Mouse (Mus musculus) hindbrain, postnatal 0 days (tissue): ENCODE results near the gene Lyst. TPM values are rescaled to one million over a fixed set of nuclear protein-coding genes. Genes with fewer than 3 reads are reported as not detected.

ENCODE experiments used
- ATAC-seq: fragments of 200-750 bp; cut with Nextera tagmentation; 2 replicates; pipeline ENCODE4 v1.8.0; 2017; ENCODE audit warnings: mild to moderate bottlenecking, moderate TSS enrichment, moderate library complexity
- DNase-seq: peaks from one replicate; pipeline ENCODE4 v3.0.0-alpha.2; 2015; ENCODE audit warnings: low spot score
- H3K27ac ChIP-seq: fragments of 300-500 bp; sonication (generic); 2 replicates; pipeline ENCODE4 v1.5.1; 2014; ENCODE audit warnings: mild to moderate bottlenecking
- H3K27me3 ChIP-seq: fragments of 300-500 bp; sonication (generic); 2 replicates; pipeline ENCODE4 v1.6.1; 2014; ENCODE audit warnings: low read length, mixed read lengths; ENCODE audit not compliant: insufficient read depth
- H3K36me3 ChIP-seq: fragments of 300-500 bp; sonication (generic); 2 replicates; pipeline ENCODE4 v1.6.1; 2014; ENCODE audit warnings: low read length, mixed read lengths; ENCODE audit not compliant: insufficient read depth
- H3K4me1 ChIP-seq: fragments of 300-500 bp; sonication (generic); 2 replicates; pipeline ENCODE4 v1.6.1; 2014; ENCODE audit warnings: antibody characterized with exemption, low read length, mixed read lengths; ENCODE audit not compliant: insufficient read depth
- H3K4me2 ChIP-seq: fragments of 300-500 bp; sonication (generic); 2 replicates; pipeline ENCODE4 v1.6.1; 2014; ENCODE audit warnings: low read depth, mild to moderate bottlenecking, low read length, moderate library complexity, mixed read lengths
- H3K4me3 ChIP-seq: fragments of 300-500 bp; sonication (generic); 2 replicates; pipeline ENCODE4 v1.5.1; 2014; ENCODE audit warnings: low read length
- H3K9ac ChIP-seq: fragments of 300-500 bp; sonication (generic); replicated peaks from 2 replicates; pipeline ENCODE4 v1.6.1; 2014; ENCODE audit warnings: mild to moderate bottlenecking, low read length, moderate library complexity, mixed read lengths
- H3K9me3 ChIP-seq: fragments of 300-500 bp; sonication (generic); 2 replicates; pipeline ENCODE4 v1.6.1; 2016; ENCODE audit warnings: low read length, mixed read lengths
- CTCF ChIP-seq: IDR thresholded peaks from 2 replicates; pipeline ENCODE4 v1.5.1; 2016; ENCODE audit warnings: antibody characterized with exemption, control low read depth, low read depth
- WGBS: fragments of 180-500 bp; shearing (Covaris S2); extraction: QIAGEN DNeasy Blood & Tissue Kit; methylation state at CpG from one replicate; pipeline ENCODE4 v1.1.7; 2014; 5-methylcytosine and 5-hydroxymethylcytosine counted together
- polyA plus RNA-seq: library from polyadenylated mRNA; unstranded; fragments of >200 nt; fragmentation: Nextera tagmentation; extraction: Ambion mirVana; gene quantifications from 2 replicates; pipeline ENCODE4 v1.2.1, GENCODE M21; 2015
- total RNA-seq: library from RNA; depleted of rRNA; stranded (reverse); fragments of >200 nt; gene quantifications from 2 replicates; pipeline ENCODE4 v1.2.3, GENCODE M21; 2014

The Lyst gene
- total and polyA plus RNA-seq, 2 experiments from 2014 or later, result 3.7 to 14.8 TPM

DNA sequence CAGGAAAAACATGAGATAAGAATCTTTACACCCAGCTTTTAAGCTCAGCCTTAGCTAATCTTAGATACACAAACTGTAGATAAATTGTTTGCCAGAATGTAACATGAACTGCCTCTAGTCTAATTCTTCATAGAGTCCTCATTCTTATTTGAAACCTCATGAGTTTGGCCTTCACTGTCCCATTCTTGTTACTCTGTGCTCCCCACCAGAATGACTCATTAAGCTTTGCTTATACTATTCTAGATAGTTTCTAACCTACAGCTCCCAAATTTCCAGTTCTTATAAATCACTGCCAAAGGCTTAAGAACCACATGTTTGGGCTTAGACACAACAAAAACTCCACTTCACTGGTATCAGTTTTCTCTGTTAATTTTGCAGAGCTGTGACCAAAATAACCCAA is 16.0 kb downstream of the Lyst start:
- Histone ChIP-seq H3K27ac (no peak overlapping the region), H3K4me2 (no peak overlapping the region), H3K4me3 (no peak overlapping the region), H3K9ac (no peak overlapping the region), H3K36me3 (no peaks in the 10 kb centered on the region), H3K27me3 (no peaks in the 10 kb centered on the region), H3K4me1 (no peaks in the 10 kb centered on the region), H3K9me3 (no peaks in the 10 kb centered on the region)
- no peak for TF ChIP-seq CTCF
- DNase-seq, result no peak
- ATAC-seq, result no peak

- H3K27me3 ChIP-seq, result no peaks in the 10 kb centered on the region
- no peak for TF ChIP-seq CTCF
- 38% methylated on average over 1 of the region's 1 CpGs for WGBS
- H3K4me3 ChIP-seq, result no peak overlapping the region
- no peaks in the 10 kb centered on the region for H3K4me1 ChIP-seq
- H3K4me2 ChIP-seq, result no peak overlapping the region
- H3K9ac ChIP-seq, result no peak overlapping the region
- no peaks in the 10 kb centered on the region for H3K9me3 ChIP-seq
- H3K27ac ChIP-seq, result no peak overlapping the region
- DNase-seq (no peak), ATAC-seq (no peak)
- no peaks in the 10 kb centered on the region for H3K36me3 ChIP-seq
These were observed 18.1 kb downstream of the Lyst start for GRCm38 (mm10) chr13:13608311-13608710.

- Histone ChIP-seq H3K27me3 (no peaks in the 10 kb centered on the region), H3K4me1 (no peaks in the 10 kb centered on the region), H3K9ac (no peak overlapping the region), H3K4me2 (no peak overlapping the region), H3K4me3 (no peak overlapping the region), H3K36me3 (no peaks in the 10 kb centered on the region), H3K27ac (no peak overlapping the region), H3K9me3 (no peaks in the 10 kb centered on the region)
- no peak for TF ChIP-seq CTCF
- DNase-seq (no peak), ATAC-seq (no peak)
- WGBS, result 85% methylated on average over 2 of the region's 2 CpGs
These were observed 19.5 kb downstream of the Lyst start for GRCm38 (mm10) chr13:13609655-13610054.

GRCm38 (mm10) chr13:13612882-13613281 is 22.7 kb downstream of the Lyst start:
- peaks cover 4% of the 10 kb centered on the region; the same call in 1 of the 2 replicates for H3K36me3 ChIP-seq
- H3K4me1 ChIP-seq, result no peaks in the 10 kb centered on the region
- DNase-seq (peak; percentile 55), ATAC-seq (no peak)
- H3K27me3 ChIP-seq, result no peaks in the 10 kb centered on the region
- H3K9me3 ChIP-seq, result no peaks in the 10 kb centered on the region
- peak; percentile 66 for TF ChIP-seq CTCF
- no peak overlapping the region for H3K4me2 ChIP-seq
- H3K27ac ChIP-seq, result no peak overlapping the region
- no peak overlapping the region for H3K9ac ChIP-seq
- 71% methylated on average over 1 of the region's 1 CpGs for WGBS
- H3K4me3 ChIP-seq, result no peak overlapping the region

DNA sequence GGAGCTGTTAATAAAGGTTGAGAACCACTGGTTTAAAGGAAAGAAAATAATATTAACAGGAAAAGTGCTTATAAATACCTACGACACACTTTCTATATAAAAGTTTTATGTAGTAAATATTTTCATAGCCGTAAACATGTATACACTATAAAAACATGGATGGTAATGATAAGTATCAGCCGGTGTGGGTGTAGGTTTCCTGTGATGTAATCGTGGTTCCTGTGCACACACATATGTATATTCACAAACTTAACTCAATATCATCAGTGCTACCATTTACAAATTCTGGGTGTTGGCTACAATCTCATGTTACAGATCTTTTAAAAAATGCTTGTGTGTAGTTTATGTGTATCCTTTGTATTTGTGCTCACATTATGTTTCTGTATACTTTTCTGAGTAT is 24.0 kb downstream of the Lyst start:
- no peak overlapping the region for H3K9ac ChIP-seq
- 95% methylated on average over 4 of the region's 4 CpGs for WGBS
- no peak overlapping the region for H3K4me3 ChIP-seq
- H3K4me1 ChIP-seq, result no peaks in the 10 kb centered on the region
- no peak for ATAC-seq
- no peak for DNase-seq
- no peaks in the 10 kb centered on the region for H3K9me3 ChIP-seq
- TF ChIP-seq CTCF, result no peak
- H3K27ac ChIP-seq, result no peak overlapping the region
- H3K36me3 ChIP-seq, result peaks cover 4% of the 10 kb centered on the region; the same call in 1 of the 2 replicates
- no peaks in the 10 kb centered on the region for H3K27me3 ChIP-seq
- no peak overlapping the region for H3K4me2 ChIP-seq

DNA sequence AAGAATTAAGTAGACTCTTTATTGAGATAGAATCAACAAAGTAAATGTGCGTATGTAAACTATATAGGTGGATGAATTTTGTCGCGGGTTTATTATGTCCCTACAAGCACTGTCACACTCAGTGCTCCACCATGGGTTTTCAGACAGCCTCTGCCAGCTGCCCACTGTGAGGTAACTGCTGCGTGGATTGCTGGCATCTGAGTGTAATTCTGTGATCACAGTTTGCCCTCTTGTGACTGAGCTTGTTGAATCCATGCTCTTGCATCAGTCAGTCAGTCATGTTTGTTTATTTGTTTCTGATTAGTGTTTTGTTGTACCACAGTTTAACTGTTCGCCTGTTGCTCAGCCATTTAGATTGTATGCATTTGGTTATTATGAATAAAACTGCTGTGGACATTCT is 31.3 kb downstream of the Lyst start:
- 0 out of 2 replicates have a peak, but pooled peaks have one; percentile 29 for ATAC-seq
- no peak for TF ChIP-seq CTCF
- whole genome bisulfite sequencing, result 75% methylated on average over 5 of the region's 5 CpGs

DNA sequence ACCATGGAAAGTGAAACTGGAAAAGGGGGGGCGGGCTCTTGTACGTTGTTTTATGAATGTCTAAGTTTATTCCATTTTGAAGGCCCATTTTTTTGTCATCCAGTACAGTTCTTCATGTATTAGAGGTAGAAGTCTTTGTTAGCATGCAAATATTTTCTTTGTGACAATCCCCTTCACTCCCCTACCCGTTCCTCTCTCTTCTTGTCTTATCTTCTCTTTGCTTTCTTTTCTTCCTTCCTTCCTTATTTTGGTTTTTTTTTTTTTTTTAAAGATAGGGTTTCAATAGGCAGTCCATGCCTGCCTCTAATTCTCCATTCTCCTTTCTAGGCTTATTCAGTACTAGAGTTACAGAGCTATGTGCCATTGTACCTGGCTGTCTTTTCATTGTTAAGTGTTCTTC is 32.4 kb downstream of the Lyst start:
- TF ChIP-seq CTCF, result no peak
- Histone ChIP-seq H3K4me3 (no peak overlapping the region), H3K9me3 (no peaks in the 10 kb centered on the region), H3K27me3 (no peaks in the 10 kb centered on the region), H3K4me2 (no peak overlapping the region), H3K36me3 (no peaks in the 10 kb centered on the region), H3K27ac (no peak overlapping the region), H3K9ac (no peak overlapping the region), H3K4me1 (no peaks in the 10 kb centered on the region)
- DNase-seq, result no peak
- no peak for ATAC-seq
- 83% methylated on average over 3 of the region's 3 CpGs for WGBS

More for the DNA sequence above, 31.3 kb downstream of the Lyst start:
- Histone ChIP-seq H3K9ac (no peak overlapping the region), H3K9me3 (no peaks in the 10 kb centered on the region), H3K36me3 (peaks cover 4% of the 10 kb centered on the region; the same call in 1 of the 2 replicates), H3K27ac (no peak overlapping the region), H3K27me3 (no peaks in the 10 kb centered on the region), H3K4me2 (no peak overlapping the region), H3K4me1 (no peaks in the 10 kb centered on the region), H3K4me3 (no peak overlapping the region)
- peak; percentile 33 for DNase-seq
